Mouse (Mus musculus) mouse embryonic stem cell (cell line): ENCODE measurements around the gene Urm1.

Source experiments
- in situ Hi-C, 2 experiments: fragments of 300-500 bp; cut with MboI; formaldehyde crosslinking; loops; 1 replicate in 1 of 2; 3 replicates in 1 of 2; pipeline ENCODE4 v1.14.3; 2019 to 2020; ENCODE audit warnings: low sequenced_read_pairs in 2 of 2, low pct_unique_long_range_greater_than_20kb in 1 of 2, mixed read lengths in 1 of 2; ENCODE audit not compliant: unreplicated experiment in 1 of 2

Urm1 gene

GRCm38 (mm10) chr2:29826318-29826925, 6.5 kb downstream of the Urm1 start:
- in situ Hi-C loops = no loop called here

GRCm38 (mm10) chr2:29826926-29827708, 7.2 kb downstream of the Urm1 start:
- in situ Hi-C loops = no loop called here

DNA sequence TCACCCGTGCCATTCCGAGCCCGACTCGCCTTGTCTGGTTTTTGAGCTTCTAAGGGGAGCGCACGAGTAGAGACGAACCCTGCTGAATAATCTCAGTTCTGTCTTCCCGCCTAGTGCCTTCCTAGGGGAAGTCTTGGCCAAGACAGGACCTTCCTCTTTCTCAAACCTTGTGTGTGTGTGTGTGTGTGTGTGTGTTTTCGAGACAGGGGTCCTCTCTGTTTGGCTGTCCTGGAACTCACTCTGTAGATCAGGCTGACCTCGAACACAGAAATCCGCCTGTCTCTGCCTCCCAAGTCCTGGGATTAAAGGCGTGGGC, 7.8 kb downstream of the Urm1 start:
- in situ Hi-C loops = no loop called here

GRCm38 (mm10) chr2:29831106-29831505, 11.2 kb downstream of the Urm1 start:
- in situ Hi-C loops = no loop called here

DNA sequence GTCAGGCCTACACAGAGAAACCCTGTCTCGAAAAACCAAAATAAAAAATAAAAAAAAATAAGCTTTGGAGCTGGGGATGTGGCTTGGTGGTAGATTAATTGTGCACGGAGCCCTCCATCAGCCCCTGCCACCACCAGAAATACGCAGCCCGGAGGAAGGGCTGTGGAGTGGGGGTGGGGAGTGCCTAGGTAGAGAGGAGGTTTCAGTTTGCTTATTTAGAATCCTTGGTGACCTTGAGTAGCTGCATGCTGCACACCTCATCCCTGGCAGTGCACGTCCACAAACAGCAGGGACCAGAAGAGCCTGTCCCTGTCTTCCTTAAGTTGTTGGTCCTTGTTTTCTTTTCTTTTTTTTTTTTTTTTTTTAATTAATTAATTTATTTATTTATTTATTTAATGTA, 13.9 kb downstream of the Urm1 start:
- in situ Hi-C loops = no loop called here

GRCm38 (mm10) chr2:29835391-29835899, 15.6 kb downstream of the Urm1 start:
- in situ Hi-C loops = no loop called here

DNA sequence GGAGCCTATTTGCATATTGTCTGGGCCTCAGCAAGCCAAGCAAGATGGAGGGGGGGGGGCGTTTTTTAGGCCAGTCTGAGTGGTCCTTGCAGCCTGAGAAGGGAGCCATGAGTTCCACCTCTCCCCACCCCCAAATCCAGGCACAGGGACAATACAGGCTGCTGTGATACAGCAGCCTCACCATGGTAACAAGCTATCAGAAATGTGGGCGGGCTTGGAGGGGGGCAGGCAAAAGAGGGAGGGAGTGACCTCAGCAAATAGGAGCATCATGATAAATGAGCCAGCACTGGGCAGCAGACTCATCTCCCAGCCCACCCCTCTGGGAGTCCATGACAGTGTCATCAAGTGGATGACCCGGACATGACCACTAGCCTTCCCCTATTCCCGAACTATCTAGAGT, 19.6 kb downstream of the Urm1 start:
- in situ Hi-C loops = no loop called here

GRCm38 (mm10) chr2:29843231-29844105, 23.6 kb downstream of the Urm1 start:
- in situ Hi-C loops = no loop called here

GRCm38 (mm10) chr2:29844115-29844514, 24.2 kb downstream of the Urm1 start:
- in situ Hi-C loops = no loop called here

DNA sequence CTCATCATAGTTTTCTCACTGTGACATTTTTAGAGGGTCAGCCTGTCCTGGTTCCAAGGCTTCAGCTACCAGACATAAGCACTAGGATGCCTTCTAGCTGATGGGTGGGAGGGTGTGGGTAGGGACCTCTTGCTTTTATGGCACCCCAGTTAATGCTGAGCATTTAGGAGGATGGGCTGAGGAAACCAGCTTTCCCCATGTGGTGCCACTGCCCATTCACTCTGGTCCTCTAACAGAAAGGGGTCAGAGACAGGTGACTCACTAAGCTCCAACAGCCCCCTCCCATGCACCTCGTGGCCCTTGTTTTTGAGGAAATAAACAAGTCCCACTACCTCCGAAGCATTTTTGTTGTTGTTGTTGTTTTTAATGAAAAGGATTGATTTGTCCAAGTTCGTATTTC, 24.8 kb downstream of the Urm1 start:
- in situ Hi-C loops = no loop called here

DNA sequence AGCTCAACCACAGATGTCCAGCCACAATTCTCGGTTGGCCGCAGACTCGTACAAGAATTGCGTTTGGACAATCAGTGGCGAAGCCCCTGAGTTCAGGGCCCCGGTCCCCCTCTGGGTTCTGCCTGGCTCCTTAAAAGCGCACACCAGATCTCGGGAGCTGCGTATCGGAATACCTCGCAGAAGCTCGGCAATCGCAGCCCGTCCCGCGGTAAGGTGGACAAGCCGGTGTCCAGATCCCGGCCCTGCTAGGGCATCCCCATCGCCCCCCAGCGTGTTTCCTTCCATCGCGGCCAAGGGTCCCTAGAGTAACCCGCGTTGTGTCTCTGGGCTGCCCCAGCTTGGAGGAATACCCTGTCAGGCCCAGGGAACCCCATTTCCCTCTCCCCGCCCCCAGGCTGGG, 25.8 kb downstream of the Urm1 start:
- in situ Hi-C loops = no loop called here

GRCm38 (mm10) chr2:29846061-29846853, 26.4 kb downstream of the Urm1 start:
- in situ Hi-C loops = no loop called here

DNA sequence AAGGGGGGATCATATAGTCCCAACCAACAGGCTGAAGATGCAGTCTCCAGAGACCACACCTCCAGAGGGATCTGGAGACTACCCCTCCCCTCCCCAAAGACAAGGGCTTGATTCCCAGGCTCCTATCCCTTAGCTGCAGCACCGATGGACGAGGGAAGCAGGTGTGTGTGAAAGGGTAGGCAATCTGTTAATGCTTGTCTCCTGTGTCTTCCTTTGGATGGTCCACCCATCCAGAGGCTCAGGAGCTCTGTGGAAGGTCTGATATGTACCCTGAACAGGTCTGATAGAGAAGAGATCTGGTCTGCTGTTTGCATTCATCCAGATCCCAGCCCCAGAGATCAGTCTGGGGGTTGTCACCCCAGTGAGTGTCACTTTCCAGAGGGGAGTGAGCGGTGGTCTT, 27.0 kb downstream of the Urm1 start:
- in situ Hi-C loops = no loop called here

DNA sequence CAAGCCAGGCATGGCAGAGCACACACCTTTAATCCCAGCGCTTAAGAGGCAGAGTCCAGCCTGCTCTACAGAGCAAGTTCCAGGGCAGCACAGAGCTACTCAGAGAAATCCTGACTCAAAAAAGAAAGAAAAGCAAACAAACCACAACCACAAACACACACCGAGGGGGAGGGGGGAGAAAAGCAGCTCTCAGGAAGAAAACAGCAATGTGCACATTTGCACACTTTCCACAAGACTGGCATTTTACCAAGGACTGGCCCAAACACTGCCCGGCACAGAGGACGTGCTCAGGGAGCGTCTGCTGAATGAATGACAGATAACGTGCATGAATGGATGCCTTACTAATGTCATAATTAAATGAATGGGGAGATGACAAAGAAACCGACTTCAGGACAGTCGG, 29.2 kb downstream of the Urm1 start:
- in situ Hi-C loops = no loop called here

DNA sequence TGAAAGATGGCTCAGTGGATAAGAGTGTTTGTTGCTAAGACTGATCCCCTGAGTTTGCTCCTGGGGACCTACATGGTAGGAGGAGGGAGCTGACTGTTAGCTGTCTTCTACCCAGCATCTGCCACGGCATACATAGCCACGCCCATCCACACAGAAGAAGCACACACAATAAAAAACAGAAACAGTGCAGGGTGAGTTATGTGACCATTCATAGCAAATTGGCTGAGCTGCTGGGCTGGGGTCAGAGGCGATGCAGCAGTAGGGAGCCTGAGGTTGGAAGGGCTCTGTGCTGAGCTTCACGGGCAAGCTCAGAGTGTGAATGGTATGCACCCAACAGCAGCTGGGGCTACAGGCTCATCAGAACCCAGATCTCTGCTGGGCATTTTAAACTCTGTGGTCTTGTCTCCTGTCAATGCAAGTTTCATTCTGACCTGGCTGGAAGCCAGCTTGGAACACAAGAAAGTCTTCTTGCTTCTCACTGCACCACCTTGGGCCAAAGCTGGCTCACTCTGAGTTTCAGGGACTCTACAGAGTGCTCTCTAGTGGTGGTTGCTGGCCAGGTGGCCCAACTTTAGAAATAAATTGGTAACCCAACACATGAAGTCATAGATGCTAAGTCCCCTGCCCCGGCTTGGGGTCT, 30.1 kb downstream of the Urm1 start:
- in situ Hi-C loops = loop anchor here in 1 of 2 experiments (5.0 kb wide), 1 partner anchor 33 kb away; no protein-coding TSS in a partner anchor

DNA sequence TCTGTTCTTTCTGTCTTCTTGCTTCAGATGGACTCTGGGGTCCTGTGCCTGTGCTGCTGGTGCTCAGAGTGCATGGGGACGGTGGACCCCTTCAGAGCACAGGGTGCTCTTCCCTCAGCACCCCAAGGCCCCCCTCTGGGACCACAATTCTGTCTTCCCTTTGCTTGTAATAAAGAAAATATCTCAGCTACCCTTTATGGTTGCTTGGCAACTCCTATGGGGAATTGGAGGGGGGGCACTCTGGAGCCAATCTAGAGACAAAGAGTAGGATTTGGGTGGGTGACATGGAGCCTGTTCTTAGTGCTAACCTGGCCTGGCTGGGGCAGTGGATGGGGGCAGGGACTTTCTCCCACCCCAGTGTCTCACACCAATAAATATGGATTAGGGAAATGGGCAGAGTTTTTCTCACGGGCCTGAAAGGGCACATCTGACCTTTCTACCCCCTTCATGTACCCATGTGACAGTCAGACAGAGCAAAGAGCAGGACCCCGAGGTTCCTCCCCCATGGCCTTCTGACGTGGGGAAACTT, 33.1 kb downstream of the Urm1 start:
- in situ Hi-C loops = loop anchor here in 1 of 2 experiments (5.0 kb wide), 1 partner anchor 36 kb away; no protein-coding TSS in a partner anchor

GRCm38 (mm10) chr2:29853736-29854135, 33.9 kb downstream of the Urm1 start:
- in situ Hi-C loops = loop anchor here in 1 of 2 experiments (5.0 kb wide), 1 partner anchor 36 kb away; no protein-coding TSS in a partner anchor
